Mouse (Mus musculus) myocyte (in vitro differentiated cells): Measurements from ENCODE around the gene Myl4.

Experiments
- MAX ChIP-seq: IDR thresholded peaks from one replicate; pipeline ENCODE4 v1.6.1; 2011; ENCODE audit warnings: low read depth, mild to moderate bottlenecking, control low read depth
- POLR2A ChIP-seq: IDR thresholded peaks from one replicate; pipeline ENCODE4 v1.6.1; 2011; ENCODE audit warnings: low read depth, mild to moderate bottlenecking, control low read depth, moderate library complexity; ENCODE audit not compliant: insufficient read length
- POLR2AphosphoS2 ChIP-seq: IDR thresholded peaks from one replicate; pipeline ENCODE4 v1.6.1; 2011; ENCODE audit warnings: low read depth, control low read depth; ENCODE audit not compliant: insufficient read length
- REST ChIP-seq: IDR thresholded peaks from one replicate; pipeline ENCODE4 v1.6.1; 2011; ENCODE audit warnings: mild to moderate bottlenecking, control low read depth, moderate library complexity; ENCODE audit not compliant: insufficient read depth, insufficient read length
- SRF ChIP-seq: IDR thresholded peaks from one replicate; pipeline ENCODE4 v1.6.1; 2011; ENCODE audit warnings: low read depth; ENCODE audit not compliant: control insufficient read depth, insufficient read length
- TCF3 ChIP-seq: IDR thresholded peaks from one replicate; pipeline ENCODE4 v1.6.1; 2011; ENCODE audit warnings: low read depth, control low read depth; ENCODE audit not compliant: insufficient read length
- USF1 ChIP-seq: IDR thresholded peaks from one replicate; pipeline ENCODE4 v1.6.1; 2011; ENCODE audit warnings: low read depth, mild to moderate bottlenecking, control low read depth, moderate library complexity

GRCm38 (mm10) chr11:104572566-104572965, 22.1 kb downstream of the Myl4 start:
- TF ChIP-seq POLR2A = no peak
- no peak for TF ChIP-seq USF1
- no peak for TF ChIP-seq POLR2AphosphoS2
- TF ChIP-seq MAX = no peak
- no peak for TF ChIP-seq SRF
- no peak for TF ChIP-seq TCF3
- TF ChIP-seq REST = no peak
